Mouse (Mus musculus) heart, embryonic 16.5 days (tissue): ENCODE results near the gene Gjd3. TPM values are rescaled to one million over a fixed set of nuclear protein-coding genes. Genes with fewer than 3 reads are reported as not detected.
"Not testable (repeated sequence)": the region's sequence is repeated elsewhere in the genome, so short reads cannot be mapped to it uniquely, and the experiment has no call there.

Source experiments
- ATAC-seq: fragments of 200-750 bp; cut with Nextera tagmentation; replicated peaks from 2 replicates; pipeline ENCODE4 v1.8.0; 2017; ENCODE audit warnings: moderate number of reproducible peaks; ENCODE audit not compliant: insufficient read depth, low FRiP score; ENCODE audit errors: extremely low read depth
- H3K27ac ChIP-seq: fragments of 300-500 bp; sonication (generic); 2 replicates; pipeline ENCODE4 v1.5.1; 2014; ENCODE audit warnings: mild to moderate bottlenecking, low read length, control low read depth, moderate library complexity
- H3K27me3 ChIP-seq: fragments of 300-500 bp; sonication (generic); 2 replicates; pipeline ENCODE4 v1.6.1; 2014; ENCODE audit warnings: low read length, mixed read lengths; ENCODE audit not compliant: control insufficient read depth, insufficient read depth
- H3K36me3 ChIP-seq: fragments of 300-500 bp; sonication (generic); 2 replicates; pipeline ENCODE4 v1.6.1; 2014; ENCODE audit not compliant: control insufficient read depth, insufficient read depth
- H3K4me1 ChIP-seq: fragments of 300-500 bp; sonication (generic); 2 replicates; pipeline ENCODE4 v1.6.1; 2014; ENCODE audit warnings: low read length, mixed read lengths; ENCODE audit not compliant: control insufficient read depth, insufficient read depth
- H3K4me2 ChIP-seq: fragments of 300-500 bp; sonication (generic); 2 replicates; pipeline ENCODE4 v1.6.1; 2014; ENCODE audit warnings: low read depth, mild to moderate bottlenecking, control low read depth, low read length
- H3K4me3 ChIP-seq: fragments of 300-500 bp; sonication (generic); 2 replicates; pipeline ENCODE4 v1.5.1; 2014; ENCODE audit warnings: mild to moderate bottlenecking, control low read depth, low read length
- H3K9ac ChIP-seq: fragments of 300-500 bp; sonication (generic); 2 replicates; pipeline ENCODE4 v1.6.1; 2014; ENCODE audit warnings: low read length, control low read depth
- H3K9me3 ChIP-seq: fragments of 300-500 bp; sonication (generic); replicated peaks from 2 replicates; pipeline ENCODE4 v1.6.1; 2016; ENCODE audit warnings: low read length; ENCODE audit not compliant: control insufficient read depth
- WGBS: fragments of 180-500 bp; shearing (Covaris S2); extraction: QIAGEN DNeasy Blood & Tissue Kit; methylation state at CpG from one replicate; pipeline ENCODE4 v1.1.7; 2014; 5-methylcytosine and 5-hydroxymethylcytosine counted together
- polyA plus RNA-seq: library from polyadenylated mRNA; unstranded; fragments of >200 nt; fragmentation: Nextera tagmentation; extraction: Ambion mirVana; gene quantifications from 2 replicates; pipeline ENCODE4 v1.2.1, GENCODE M21; 2015

Gjd3 gene
- polyA plus RNA-seq, 1 experiment from 2014 or later, result 4.5 TPM

DNA sequence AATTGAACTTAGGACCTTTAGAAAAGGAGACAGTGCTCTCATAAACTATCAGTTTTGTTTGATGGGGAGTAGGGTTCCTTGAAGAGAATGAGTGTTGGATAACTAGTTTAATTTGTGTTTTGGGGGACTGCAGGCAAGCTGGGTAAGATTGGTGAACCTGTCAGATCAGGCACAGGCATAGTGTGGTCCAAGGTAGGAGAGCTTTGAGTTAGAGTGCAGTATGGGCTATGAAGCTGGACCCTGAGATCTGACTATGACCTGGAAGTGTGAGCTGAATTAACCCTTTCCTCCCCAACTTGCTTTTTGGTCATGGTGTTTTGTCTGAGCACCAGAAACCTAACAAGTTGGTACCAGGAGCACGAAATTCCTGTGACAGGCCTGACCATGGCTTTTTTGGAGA, 31.0 kb upstream of the Gjd3 start:
- Histone ChIP-seq H3K4me3 (no peak overlapping the region), H3K4me1 (no peaks in the 10 kb centered on the region), H3K9me3 (no peaks in the 10 kb centered on the region), H3K27me3 (no peaks in the 10 kb centered on the region), H3K4me2 (no peak overlapping the region), H3K9ac (no peak overlapping the region), H3K27ac (no peak overlapping the region), H3K36me3 (peaks cover 63% of the 10 kb centered on the region)
- no peak for ATAC-seq
- 94% methylated on average over 1 of the region's 1 CpGs for WGBS

GRCm38 (mm10) chr11:99010706-99011105, 27.9 kb upstream of the Gjd3 start:
- 93% methylated on average over 5 of the region's 5 CpGs for WGBS

GRCm38 (mm10) chr11:99010124-99010523, 27.3 kb upstream of the Gjd3 start:
- Histone ChIP-seq H3K36me3 (peaks cover 48% of the 10 kb centered on the region), H3K27ac (no peak overlapping the region), H3K27me3 (no peaks in the 10 kb centered on the region), H3K9ac (no peak overlapping the region), H3K4me3 (no peak overlapping the region), H3K4me2 (no peak overlapping the region), H3K9me3 (no peaks in the 10 kb centered on the region), H3K4me1 (no peaks in the 10 kb centered on the region)
- 57% methylated on average over 4 of the region's 4 CpGs for WGBS
- ATAC-seq, result no peak

More at GRCm38 (mm10) chr11:99010706-99011105, 27.9 kb upstream of the Gjd3 start:
- Histone ChIP-seq H3K27me3 (no peaks in the 10 kb centered on the region), H3K36me3 (peaks cover 50% of the 10 kb centered on the region), H3K4me3 (no peak overlapping the region), H3K9me3 (no peaks in the 10 kb centered on the region), H3K4me1 (no peaks in the 10 kb centered on the region), H3K4me2 (no peak overlapping the region), H3K27ac (no peak overlapping the region), H3K9ac (no peak overlapping the region)
- ATAC-seq, result no peak

- Histone ChIP-seq H3K36me3 (peaks cover 50% of the 10 kb centered on the region), H3K4me3 (no peak overlapping the region), H3K4me1 (no peaks in the 10 kb centered on the region), H3K9ac (no peak overlapping the region), H3K27ac (no peak overlapping the region), H3K27me3 (no peaks in the 10 kb centered on the region), H3K4me2 (no peak overlapping the region), H3K9me3 (no peaks in the 10 kb centered on the region)
- WGBS, result 91% methylated on average over 9 of the region's 9 CpGs
- no peak for ATAC-seq
Observed at GRCm38 (mm10) chr11:99006788-99007187, 24.0 kb upstream of the Gjd3 start.

GRCm38 (mm10) chr11:98999243-98999642, 16.4 kb upstream of the Gjd3 start:
- WGBS, result 89% methylated on average over 11 of the region's 11 CpGs
- Histone ChIP-seq H3K4me3 (no peak overlapping the region), H3K9me3 (no peaks in the 10 kb centered on the region), H3K9ac (no peak overlapping the region), H3K27ac (no peak overlapping the region), H3K36me3 (peaks cover 80% of the 10 kb centered on the region), H3K27me3 (no peaks in the 10 kb centered on the region), H3K4me2 (no peak overlapping the region), H3K4me1 (no peaks in the 10 kb centered on the region)
- no peak for ATAC-seq

- no peaks in the 10 kb centered on the region for H3K27me3 ChIP-seq
- ATAC-seq, result no peak
Observed at GRCm38 (mm10) chr11:98998776-98999175, 16.0 kb upstream of the Gjd3 start.

GRCm38 (mm10) chr11:98997659-98998058, 14.8 kb upstream of the Gjd3 start:
- Histone ChIP-seq H3K27me3 (no peaks in the 10 kb centered on the region), H3K9me3 (no peaks in the 10 kb centered on the region), H3K36me3 (peaks cover 83% of the 10 kb centered on the region), H3K27ac (no peak overlapping the region), H3K9ac (no peak overlapping the region), H3K4me2 (no peak overlapping the region), H3K4me3 (no peak overlapping the region), H3K4me1 (no peaks in the 10 kb centered on the region)
- 97% methylated on average over 4 of the region's 4 CpGs for WGBS
- ATAC-seq, result no peak

More at GRCm38 (mm10) chr11:98998776-98999175, 16.0 kb upstream of the Gjd3 start:
- no peaks in the 10 kb centered on the region for H3K9me3 ChIP-seq
- H3K4me1 ChIP-seq, result no peaks in the 10 kb centered on the region
- no peak overlapping the region for H3K27ac ChIP-seq
- no peak overlapping the region for H3K4me2 ChIP-seq
- no peak overlapping the region for H3K4me3 ChIP-seq
- H3K36me3 ChIP-seq, result peaks cover 80% of the 10 kb centered on the region
- H3K9ac ChIP-seq, result no peak overlapping the region

- H3K27me3 ChIP-seq, result no peaks in the 10 kb centered on the region
- peaks cover 80% of the 10 kb centered on the region for H3K36me3 ChIP-seq
- WGBS, result 93% methylated on average over 7 of the region's 7 CpGs
- H3K4me2 ChIP-seq, result no peak overlapping the region
- H3K9me3 ChIP-seq, result no peaks in the 10 kb centered on the region
- no peaks in the 10 kb centered on the region for H3K4me1 ChIP-seq
- no peak overlapping the region for H3K4me3 ChIP-seq
- H3K27ac ChIP-seq, result no peak overlapping the region
- ATAC-seq, result no peak
- no peak overlapping the region for H3K9ac ChIP-seq
Observed at GRCm38 (mm10) chr11:98995987-98996386, 13.2 kb upstream of the Gjd3 start.

DNA sequence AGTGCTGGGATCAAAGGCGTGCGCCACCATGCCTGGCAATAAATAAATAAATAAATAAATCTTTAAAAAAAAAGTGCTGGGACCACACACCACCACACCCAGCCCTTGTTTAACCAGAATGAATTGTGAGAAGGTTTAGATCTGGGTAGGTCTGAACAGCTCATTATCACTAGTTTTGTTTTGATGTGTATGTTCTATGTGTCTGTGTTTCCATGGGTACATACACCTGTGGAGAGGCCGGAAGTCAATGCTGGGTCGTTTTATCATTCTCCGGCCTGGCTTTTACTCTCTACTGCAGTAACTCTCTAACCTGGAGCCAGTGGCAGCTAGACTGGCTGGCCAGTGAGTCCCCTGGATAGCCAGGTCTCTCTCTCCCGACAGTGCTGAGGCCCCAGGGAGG, 8.1 kb upstream of the Gjd3 start:
- H3K9ac ChIP-seq, result no peak overlapping the region
- WGBS, result 85% methylated on average over 6 of the region's 6 CpGs

GRCm38 (mm10) chr11:98988260-98988659, 5.4 kb upstream of the Gjd3 start:
- Histone ChIP-seq H3K36me3 (peaks cover 19% of the 10 kb centered on the region), H3K4me1 (peaks cover 17% of the 10 kb centered on the region)
- not testable (repeated sequence) for H3K27ac ChIP-seq, H3K9me3 ChIP-seq, H3K9ac ChIP-seq, H3K4me2 ChIP-seq, H3K27me3 ChIP-seq, ATAC-seq, H3K4me3 ChIP-seq
- 91% methylated on average over 4 of the region's 6 CpGs for WGBS

More for the DNA sequence above, 8.1 kb upstream of the Gjd3 start:
- Histone ChIP-seq H3K27me3 (no peaks in the 10 kb centered on the region), H3K27ac (no peak overlapping the region), H3K4me2 (no peak overlapping the region), H3K4me3 (no peak overlapping the region), H3K36me3 (peaks cover 42% of the 10 kb centered on the region), H3K9me3 (no peaks in the 10 kb centered on the region), H3K4me1 (peaks cover 3% of the 10 kb centered on the region; the same call in 1 of the 2 replicates)
- no peak for ATAC-seq
